Mouse (Mus musculus): ENCODE results near the gene Gtse1.

Gene Gtse1

DNA sequence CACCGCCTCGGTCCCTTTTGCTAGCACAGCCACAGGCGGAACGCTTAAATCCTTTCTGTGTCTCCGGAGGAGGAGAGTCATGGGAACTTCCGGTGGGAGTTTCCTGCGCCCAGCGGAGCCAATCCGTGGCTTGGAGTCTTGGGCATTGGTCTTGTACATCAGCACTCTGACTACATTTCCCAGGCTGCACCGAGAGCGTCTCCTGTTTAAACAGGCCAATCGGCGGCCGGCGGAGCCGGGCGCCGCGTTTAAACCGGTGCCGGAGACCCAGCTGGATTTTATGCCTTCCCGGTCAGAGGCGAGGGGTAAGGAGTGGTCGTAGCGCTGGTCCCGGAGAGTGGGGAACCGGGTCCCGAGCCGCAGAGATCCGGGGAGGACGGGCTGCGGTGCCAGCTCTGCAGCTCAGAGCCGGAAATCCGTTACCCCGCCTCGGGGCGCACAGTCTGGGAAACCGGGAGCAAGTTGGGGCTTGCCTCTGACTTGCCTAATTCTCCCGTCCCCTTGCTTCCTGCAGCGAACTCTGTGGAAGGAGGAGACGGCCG, at the start of gene Gtse1:
Gtse1 (plus strand) TSS at position 256 of the 542 bp plus-strand sequence.
- Histone ChIP-seq H3K27me3 (ENCODE audit: insufficient read depth, low read length) (peaks cover 3% of the 10 kb centered on the region; the same call in 1 of the 2 replicates), H3K36me3 (ENCODE audit: insufficient read depth, low read length) (peaks cover 45% of the 10 kb centered on the region), H3K4me1 (replicated peaks; ENCODE audit: low read depth, low read length) (peaks cover 56% of the 10 kb centered on the region), H3K9me3 (ENCODE audit: low read length) (no peaks in the 10 kb centered on the region), H3K4me3 (replicated peaks; ENCODE audit: low read length) (peak within 1 kb of the TSS; percentile 97)
- TF ChIP-seq POU5F1 (IDR thresholded peaks at IDR 0.05; ENCODE audit: borderline replicate concordance, low read length) (no peak), NANOG (IDR thresholded peaks at IDR 0.05; ENCODE audit: borderline replicate concordance, low read length) (no peak), CTCF (conservative IDR thresholded peaks at IDR 0.05; ENCODE audit: low read length) (no peak)

DNA sequence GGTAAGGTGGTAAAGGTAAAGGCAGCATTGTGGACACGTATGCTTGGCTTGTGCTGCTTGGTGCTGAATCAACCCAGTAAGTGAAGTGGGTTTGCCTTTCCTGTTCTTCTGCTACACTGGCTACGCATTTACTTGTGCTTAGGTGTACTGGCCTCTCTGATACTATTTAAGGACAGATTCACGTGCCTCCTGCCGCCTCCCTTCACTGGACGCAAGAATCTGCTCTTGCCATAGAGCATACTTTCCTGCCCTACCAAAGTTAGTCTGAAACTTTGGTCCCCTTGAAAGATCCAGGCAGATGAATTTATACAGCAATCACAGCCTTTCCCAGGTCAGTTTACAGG, 49.1 kb upstream of the Gtse1 start:
- Histone ChIP-seq H3K4me1 (replicated peaks; ENCODE audit: low read depth, low read length) (peaks cover 30% of the 10 kb centered on the region), H3K4me3 (replicated peaks; ENCODE audit: low read length) (peak overlapping the region; percentile 88), H3K36me3 (ENCODE audit: insufficient read depth, low read length) (peaks cover 23% of the 10 kb centered on the region), H3K9me3 (ENCODE audit: low read length) (peaks cover 10% of the 10 kb centered on the region), H3K27me3 (ENCODE audit: insufficient read depth, low read length) (peaks cover 9% of the 10 kb centered on the region)
- TF ChIP-seq POU5F1 (IDR thresholded peaks at IDR 0.05; ENCODE audit: borderline replicate concordance, low read length) (no peak), NANOG (IDR thresholded peaks at IDR 0.05; ENCODE audit: borderline replicate concordance, low read length) (no peak), CTCF (conservative IDR thresholded peaks at IDR 0.05; ENCODE audit: low read length) (no peak)

DNA sequence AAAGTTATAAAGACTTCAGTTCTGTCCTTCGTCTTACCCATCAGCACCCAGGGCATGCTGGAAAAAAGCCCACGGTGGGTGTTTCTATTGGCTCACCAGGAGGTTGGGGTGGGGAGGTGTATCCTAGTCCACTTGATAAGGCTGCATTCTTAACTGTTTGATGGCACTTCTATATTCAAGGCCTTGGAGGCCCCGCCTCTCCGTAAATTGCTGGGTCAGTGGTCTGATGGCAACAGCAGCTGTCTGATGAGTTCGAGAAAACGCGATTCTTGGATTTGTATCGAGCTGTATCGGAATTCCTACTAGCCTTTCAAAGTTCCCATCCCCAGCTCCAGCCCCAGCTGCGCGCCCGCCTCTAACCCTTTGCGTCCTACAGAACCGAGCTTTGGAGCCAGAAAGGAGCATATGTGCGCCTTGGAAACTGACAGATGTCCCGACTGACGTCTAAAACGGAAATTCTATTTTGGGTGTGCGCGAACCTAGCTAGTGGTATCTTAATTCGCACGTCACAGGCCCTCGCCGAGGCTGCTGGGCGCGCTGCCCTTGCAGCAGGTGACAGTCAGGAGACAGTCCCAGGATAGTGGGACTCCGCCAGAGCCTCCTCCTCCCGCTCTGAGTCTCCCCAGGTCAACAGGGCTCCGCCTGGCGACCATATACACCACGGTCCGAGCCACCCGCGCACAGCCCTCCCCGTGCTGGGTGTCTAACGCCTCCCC, 48.6 kb upstream of the Gtse1 start:
- H3K9me3 ChIP-seq (ENCODE audit: low read length): peaks cover 15% of the 10 kb centered on the region
- TF ChIP-seq NANOG (IDR thresholded peaks at IDR 0.05; ENCODE audit: borderline replicate concordance, low read length) (no peak), POU5F1 (IDR thresholded peaks at IDR 0.05; ENCODE audit: borderline replicate concordance, low read length) (no peak), CTCF (conservative IDR thresholded peaks at IDR 0.05; ENCODE audit: low read length) (no peak)
- H3K27me3 ChIP-seq (ENCODE audit: insufficient read depth, low read length): peaks cover 14% of the 10 kb centered on the region
- H3K4me3 ChIP-seq (replicated peaks; ENCODE audit: low read length): peak overlapping the region; percentile 88
- peaks cover 23% of the 10 kb centered on the region for H3K36me3 ChIP-seq (ENCODE audit: insufficient read depth, low read length)
- peaks cover 30% of the 10 kb centered on the region for H3K4me1 ChIP-seq (replicated peaks; ENCODE audit: low read depth, low read length)

DNA sequence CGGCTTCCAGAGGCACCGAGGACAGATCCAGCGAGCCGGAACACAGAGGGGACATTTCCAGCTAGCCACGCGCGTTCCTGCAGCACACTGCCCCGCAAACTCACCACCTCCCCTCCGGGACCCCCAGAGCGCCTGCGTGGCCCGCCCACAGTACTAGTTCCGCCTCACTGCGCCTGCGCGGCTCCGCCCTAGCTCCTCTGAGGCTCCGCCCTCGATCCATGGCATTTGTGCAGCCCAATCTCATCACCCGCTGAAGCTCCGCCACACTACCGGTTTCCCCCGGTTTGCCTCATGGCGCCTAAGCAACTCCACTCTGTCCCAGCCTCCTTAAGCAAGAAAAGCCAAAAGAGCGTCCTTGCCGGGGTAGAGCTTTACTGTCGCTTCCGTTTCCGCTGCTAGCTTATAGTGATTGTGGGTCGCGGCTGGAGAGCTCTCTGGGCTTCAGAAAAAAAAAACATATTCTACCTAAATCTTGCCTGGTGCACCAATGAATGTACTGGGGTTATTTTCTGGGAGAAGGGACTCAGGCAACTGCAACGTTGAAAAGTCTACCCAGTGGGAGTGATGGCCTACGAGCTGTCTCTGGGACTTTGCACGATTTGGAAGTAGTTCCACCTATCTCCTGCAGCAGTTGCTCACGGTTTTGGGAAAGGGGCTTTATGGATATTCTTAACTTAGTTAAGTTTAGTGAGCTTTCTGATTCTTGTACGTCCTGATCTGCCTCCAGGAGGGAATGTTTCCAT, 47.8 kb upstream of the Gtse1 start, which contains the start of gene Cdpf1:
Cdpf1 (minus strand) TSS at position 163 of the 743 bp plus-strand sequence.
- H3K4me3 ChIP-seq (replicated peaks; ENCODE audit: low read length): peak within 1 kb of the TSS; percentile 88
- peaks cover 21% of the 10 kb centered on the region for H3K9me3 ChIP-seq (ENCODE audit: low read length)
- peaks cover 23% of the 10 kb centered on the region for H3K36me3 ChIP-seq (ENCODE audit: insufficient read depth, low read length)
- TF ChIP-seq POU5F1 (IDR thresholded peaks at IDR 0.05; ENCODE audit: borderline replicate concordance, low read length) (no peak), NANOG (IDR thresholded peaks at IDR 0.05; ENCODE audit: borderline replicate concordance, low read length) (no peak), CTCF (conservative IDR thresholded peaks at IDR 0.05; ENCODE audit: low read length) (no peak)
- H3K27me3 ChIP-seq (ENCODE audit: insufficient read depth, low read length): peaks cover 20% of the 10 kb centered on the region
- peaks cover 30% of the 10 kb centered on the region for H3K4me1 ChIP-seq (replicated peaks; ENCODE audit: low read depth, low read length)

DNA sequence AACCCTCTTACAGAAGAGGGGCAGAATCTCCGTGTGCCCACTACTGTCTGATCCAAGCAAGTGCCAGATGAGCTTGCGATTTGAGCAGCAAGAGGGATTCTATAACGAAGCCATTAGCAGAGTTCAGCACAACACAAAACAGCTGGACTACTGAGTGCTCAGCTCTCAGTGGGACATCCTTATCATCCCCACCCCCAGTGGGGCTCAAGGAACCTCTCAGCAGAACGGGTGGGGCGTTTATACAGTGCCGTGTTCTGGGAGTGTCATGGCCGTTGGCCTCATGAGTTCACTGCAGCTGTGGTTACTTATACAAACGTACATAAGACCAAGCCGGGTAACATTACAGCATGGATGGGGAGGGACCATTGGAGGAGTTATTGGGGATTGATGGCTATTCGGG, 46.1 kb upstream of the Gtse1 start:
- TF ChIP-seq NANOG (IDR thresholded peaks at IDR 0.05; ENCODE audit: borderline replicate concordance, low read length) (peak; percentile 89), CTCF (conservative IDR thresholded peaks at IDR 0.05; ENCODE audit: low read length) (no peak), POU5F1 (IDR thresholded peaks at IDR 0.05; ENCODE audit: borderline replicate concordance, low read length) (no peak)
- Histone ChIP-seq H3K4me3 (replicated peaks; ENCODE audit: low read length) (no peak overlapping the region), H3K4me1 (replicated peaks; ENCODE audit: low read depth, low read length) (peaks cover 30% of the 10 kb centered on the region), H3K9me3 (ENCODE audit: low read length) (peaks cover 21% of the 10 kb centered on the region), H3K27me3 (ENCODE audit: insufficient read depth, low read length) (peaks cover 32% of the 10 kb centered on the region), H3K36me3 (ENCODE audit: insufficient read depth, low read length) (peaks cover 8% of the 10 kb centered on the region)

DNA sequence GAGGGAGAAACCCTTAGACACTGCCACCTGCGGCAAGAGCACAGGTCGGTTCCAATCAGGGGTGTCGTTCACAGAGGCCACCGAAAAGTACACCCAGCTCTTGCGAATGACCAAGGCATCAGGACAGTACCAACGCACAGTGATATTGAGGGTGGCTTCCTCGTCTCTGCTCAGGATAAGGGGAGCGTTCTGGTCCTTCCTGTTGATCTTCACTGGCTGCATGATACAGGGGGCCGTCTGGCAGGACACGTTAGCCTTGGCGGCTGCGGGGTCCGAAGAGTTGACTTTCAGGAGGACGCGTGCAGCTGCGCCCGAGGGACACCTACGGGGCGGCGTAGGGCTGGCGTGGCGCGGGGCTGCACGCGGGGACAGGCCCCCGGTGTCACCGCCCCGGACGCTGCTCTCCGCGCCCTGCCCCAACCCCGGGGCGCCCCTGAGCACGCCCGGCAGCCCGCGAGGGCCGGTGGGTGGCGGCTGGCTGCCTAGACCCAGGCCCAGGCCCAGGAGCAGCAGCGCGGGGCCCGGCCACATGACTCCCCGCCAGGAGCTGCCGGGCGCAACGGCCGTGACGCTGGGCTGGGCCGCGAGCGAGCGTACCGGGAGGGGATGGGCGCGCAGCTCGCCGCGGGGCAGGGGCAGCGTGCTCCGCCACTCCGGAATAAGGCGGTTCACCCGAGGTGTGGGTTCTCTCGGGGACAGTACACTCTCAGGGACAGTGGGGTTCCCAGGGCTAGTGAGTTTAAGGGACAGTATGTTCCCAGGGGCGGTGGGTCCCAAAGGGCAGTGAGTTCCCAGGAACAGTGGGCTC, 38.1 kb upstream of the Gtse1 start, which contains the start of gene Pkdrej:
Pkdrej (minus strand) TSS at position 532 of the 808 bp plus-strand sequence.
- Histone ChIP-seq H3K27me3 (ENCODE audit: insufficient read depth, low read length) (peaks cover 65% of the 10 kb centered on the region), H3K4me1 (replicated peaks; ENCODE audit: low read depth, low read length) (peaks cover 10% of the 10 kb centered on the region; the same call in 1 of the 2 replicates), H3K4me3 (replicated peaks; ENCODE audit: low read length) (peak within 1 kb of the TSS; percentile 76), H3K36me3 (ENCODE audit: insufficient read depth, low read length) (no peaks in the 10 kb centered on the region), H3K9me3 (ENCODE audit: low read length) (0 out of 2 replicates have a peak, but pooled peaks cover 2% of the 10 kb centered on the region)
- TF ChIP-seq NANOG (IDR thresholded peaks at IDR 0.05; ENCODE audit: borderline replicate concordance, low read length): no peak
- TF ChIP-seq POU5F1 (IDR thresholded peaks at IDR 0.05; ENCODE audit: borderline replicate concordance, low read length): no peak
- TF ChIP-seq CTCF (conservative IDR thresholded peaks at IDR 0.05; ENCODE audit: low read length): no peak

DNA sequence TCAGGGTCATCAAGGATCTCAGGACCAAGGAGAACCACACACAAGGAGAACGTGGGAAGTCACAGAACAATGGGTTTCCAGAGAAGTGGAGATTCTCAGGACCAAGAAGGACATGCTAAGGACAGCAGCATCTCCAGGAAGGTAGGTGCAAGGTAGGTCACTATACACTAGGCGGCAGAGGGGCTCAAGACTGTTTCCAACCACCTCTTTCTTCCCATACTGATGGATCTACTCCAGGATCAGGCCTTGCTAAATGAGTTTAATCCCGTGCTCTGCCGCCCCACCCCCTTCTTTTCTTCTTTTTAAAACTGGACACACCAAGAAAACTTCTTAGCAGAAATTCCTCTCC, 37.6 kb upstream of the Gtse1 start:
- peak overlapping the region; percentile 76 for H3K4me3 ChIP-seq (replicated peaks; ENCODE audit: low read length)
- TF ChIP-seq POU5F1 (IDR thresholded peaks at IDR 0.05; ENCODE audit: borderline replicate concordance, low read length) (no peak), CTCF (conservative IDR thresholded peaks at IDR 0.05; ENCODE audit: low read length) (no peak), NANOG (IDR thresholded peaks at IDR 0.05; ENCODE audit: borderline replicate concordance, low read length) (no peak)
- H3K9me3 ChIP-seq (ENCODE audit: low read length): no peaks in the 10 kb centered on the region
- peaks cover 62% of the 10 kb centered on the region for H3K27me3 ChIP-seq (ENCODE audit: insufficient read depth, low read length)
- peaks cover 10% of the 10 kb centered on the region; the same call in 1 of the 2 replicates for H3K4me1 ChIP-seq (replicated peaks; ENCODE audit: low read depth, low read length)
- no peaks in the 10 kb centered on the region for H3K36me3 ChIP-seq (ENCODE audit: insufficient read depth, low read length)

Measured in E14TG2a.4 (cell line).